Mouse (Mus musculus) midbrain, embryonic 16.5 days (tissue): ENCODE data around the gene Smc1a. TPM values are rescaled to one million over a fixed set of nuclear protein-coding genes. Genes with fewer than 3 reads are reported as not detected.
A peak's percentile ranks its signal among the peaks of the same experiment; 100 is the strongest.

ENCODE experiments used
- ATAC-seq: fragments of 200-750 bp; cut with Nextera tagmentation; 2 replicates; pipeline ENCODE4 v1.8.0; 2017; ENCODE audit warnings: moderate TSS enrichment
- H3K27ac ChIP-seq: fragments of 300-500 bp; sonication (generic); 2 replicates; pipeline ENCODE4 v1.5.1; 2014; ENCODE audit warnings: mild to moderate bottlenecking, low read length, mixed read lengths
- H3K27me3 ChIP-seq: fragments of 300-500 bp; sonication (generic); 2 replicates; pipeline ENCODE4 v1.6.1; 2014; ENCODE audit warnings: low read depth, low read length, mixed read lengths; ENCODE audit not compliant: control insufficient read depth, insufficient read depth
- H3K36me3 ChIP-seq: fragments of 300-500 bp; sonication (generic); 2 replicates; pipeline ENCODE4 v1.6.1; 2014; ENCODE audit warnings: mild to moderate bottlenecking, low read length, moderate library complexity, mixed read lengths; ENCODE audit not compliant: control insufficient read depth, insufficient read depth
- H3K4me1 ChIP-seq: fragments of 300-500 bp; sonication (generic); 2 replicates; pipeline ENCODE4 v1.6.1; 2014; ENCODE audit warnings: mild to moderate bottlenecking, low read length, mixed read lengths; ENCODE audit not compliant: control insufficient read depth, insufficient read depth
- H3K4me2 ChIP-seq: fragments of 300-500 bp; sonication (generic); 2 replicates; pipeline ENCODE4 v1.6.1; 2014; ENCODE audit warnings: mild to moderate bottlenecking, low read length, mixed read lengths
- H3K4me3 ChIP-seq: fragments of 300-500 bp; sonication (generic); 2 replicates; pipeline ENCODE4 v1.5.1; 2014; ENCODE audit warnings: low read depth, mild to moderate bottlenecking, low read length, moderate library complexity, mixed read lengths
- H3K9ac ChIP-seq: fragments of 300-500 bp; sonication (generic); 2 replicates; pipeline ENCODE4 v1.6.1; 2014; ENCODE audit warnings: low read depth, low read length, mixed read lengths
- H3K9me3 ChIP-seq: fragments of 300-500 bp; sonication (generic); replicated peaks from 2 replicates; pipeline ENCODE4 v1.6.1; 2014; ENCODE audit warnings: mild to moderate bottlenecking, low read length, mixed read lengths; ENCODE audit not compliant: control insufficient read depth, poor library complexity, severe bottlenecking
- WGBS: fragments of 180-500 bp; shearing (Covaris S2); extraction: QIAGEN DNeasy Blood & Tissue Kit; methylation state at CpG from one replicate; pipeline ENCODE4 v1.1.7; 2014; 5-methylcytosine and 5-hydroxymethylcytosine counted together
- polyA plus RNA-seq: library from polyadenylated mRNA; unstranded; fragments of >200 nt; fragmentation: Nextera tagmentation; extraction: Ambion mirVana; gene quantifications from 2 replicates; pipeline ENCODE4 v1.2.1, GENCODE M21; 2015

The Smc1a gene
- polyA plus RNA-seq, result 72.9 and 84.0 TPM in 2 replicates

GRCm38 (mm10) chrX:152016151-152017145, at the start of gene Smc1a, which contains the start of gene Ribc1:
Smc1a (plus strand) TSS chrX:152016428.
Ribc1 (minus strand) TSS chrX:152016295.
- no peaks in the 10 kb centered on the region for H3K36me3 ChIP-seq
- 21% methylated on average over 61 of the region's 64 CpGs for WGBS
- ATAC-seq, result peak; percentile 99

GRCm38 (mm10) chrX:151999006-151999710, 17.1 kb upstream of the Smc1a start:
- peaks cover 23% of the 10 kb centered on the region for H3K27me3 ChIP-seq
- no peak for ATAC-seq
- H3K27ac ChIP-seq, result no peak overlapping the region
- H3K4me2 ChIP-seq, result no peak overlapping the region
- no peak overlapping the region for H3K4me3 ChIP-seq
- peaks cover 2% of the 10 kb centered on the region; the same call in 1 of the 2 replicates for H3K4me1 ChIP-seq
- H3K9me3 ChIP-seq, result no peaks in the 10 kb centered on the region
- 64% methylated on average over 4 of the region's 4 CpGs for WGBS
- no peaks in the 10 kb centered on the region for H3K36me3 ChIP-seq
- H3K9ac ChIP-seq, result no peak overlapping the region

More at GRCm38 (mm10) chrX:152016151-152017145, at the start of gene Smc1a, which contains the start of gene Ribc1:
- peak within 1 kb of the TSS; percentile 57 for H3K4me2 ChIP-seq
- H3K9ac ChIP-seq, result peak within 1 kb of the TSS; percentile 59
- H3K4me3 ChIP-seq, result peak within 1 kb of the TSS; percentile 54
- H3K4me1 ChIP-seq, result peaks cover 9% of the 10 kb centered on the region; the same call in 1 of the 2 replicates
- peaks cover 7% of the 10 kb centered on the region for H3K27me3 ChIP-seq
- H3K27ac ChIP-seq, result peak within 1 kb of the TSS; percentile 82
- no peaks in the 10 kb centered on the region for H3K9me3 ChIP-seq

GRCm38 (mm10) chrX:152001182-152001684, 15.0 kb upstream of the Smc1a start:
- Histone ChIP-seq H3K36me3 (no peaks in the 10 kb centered on the region), H3K4me3 (peak overlapping the region; percentile 47), H3K4me2 (peak overlapping the region; percentile 68), H3K27ac (no peak overlapping the region), H3K4me1 (peaks cover 2% of the 10 kb centered on the region; the same call in 1 of the 2 replicates), H3K9ac (peak overlapping the region; percentile 44; the same call in 1 of the 2 replicates), H3K9me3 (no peaks in the 10 kb centered on the region), H3K27me3 (peaks cover 27% of the 10 kb centered on the region)
- no peak for ATAC-seq
- WGBS, result 37% methylated on average over 9 of the region's 9 CpGs

- 15% methylated on average over 38 of the region's 41 CpGs for WGBS
- H3K4me1 ChIP-seq, result peaks cover 2% of the 10 kb centered on the region; the same call in 1 of the 2 replicates
These were observed 14.2 kb upstream of the Smc1a start, which contains the start of gene Hsd17b10 for GRCm38 (mm10) chrX:152001737-152002710. Hsd17b10 (plus strand) TSS chrX:152001845.

GRCm38 (mm10) chrX:152002865-152003264, 13.4 kb upstream of the Smc1a start:
- 84% methylated on average over 2 of the region's 2 CpGs for WGBS
- H3K4me2 ChIP-seq, result peak overlapping the region; percentile 68; the same call in 1 of the 2 replicates
- no peaks in the 10 kb centered on the region for H3K36me3 ChIP-seq
- H3K4me3 ChIP-seq, result peak overlapping the region; percentile 47
- peaks cover 27% of the 10 kb centered on the region for H3K27me3 ChIP-seq
- H3K9ac ChIP-seq, result no peak overlapping the region
- no peak overlapping the region for H3K27ac ChIP-seq
- no peaks in the 10 kb centered on the region for H3K9me3 ChIP-seq
- no peak for ATAC-seq
- peaks cover 2% of the 10 kb centered on the region; the same call in 1 of the 2 replicates for H3K4me1 ChIP-seq

More at GRCm38 (mm10) chrX:152001737-152002710, 14.2 kb upstream of the Smc1a start, which contains the start of gene Hsd17b10:
- peak within 1 kb of the TSS; percentile 68 for H3K4me2 ChIP-seq
- peak; percentile 98 for ATAC-seq
- no peaks in the 10 kb centered on the region for H3K36me3 ChIP-seq
- peak within 1 kb of the TSS; percentile 47 for H3K4me3 ChIP-seq
- H3K27me3 ChIP-seq, result peaks cover 25% of the 10 kb centered on the region
- H3K9ac ChIP-seq, result peak within 1 kb of the TSS; percentile 55
- H3K9me3 ChIP-seq, result no peaks in the 10 kb centered on the region
- peak within 1 kb of the TSS; percentile 58 for H3K27ac ChIP-seq

GRCm38 (mm10) chrX:152007863-152008262, 8.4 kb upstream of the Smc1a start:
- H3K4me2 ChIP-seq, result no peak overlapping the region
- H3K36me3 ChIP-seq, result no peaks in the 10 kb centered on the region
- H3K9me3 ChIP-seq, result no peaks in the 10 kb centered on the region
- H3K27me3 ChIP-seq, result peaks cover 14% of the 10 kb centered on the region
- no peak overlapping the region for H3K4me3 ChIP-seq
- no peak for ATAC-seq
- H3K27ac ChIP-seq, result no peak overlapping the region
- WGBS, result 89% methylated on average over 1 of the region's 1 CpGs
- H3K4me1 ChIP-seq, result no peaks in the 10 kb centered on the region; the same call in 1 of the 2 replicates
- no peak overlapping the region for H3K9ac ChIP-seq

GRCm38 (mm10) chrX:152015752-152016150, 477 bp upstream of the Smc1a start:
- H3K9ac ChIP-seq, result peak overlapping the region; percentile 59
- peaks cover 7% of the 10 kb centered on the region for H3K27me3 ChIP-seq
- 24% methylated on average over 11 of the region's 11 CpGs for WGBS

More at GRCm38 (mm10) chrX:152015752-152016150, 477 bp upstream of the Smc1a start:
- Histone ChIP-seq H3K4me2 (peak overlapping the region; percentile 43), H3K4me1 (peaks cover 9% of the 10 kb centered on the region; the same call in 1 of the 2 replicates), H3K4me3 (peak overlapping the region; percentile 54), H3K9me3 (no peaks in the 10 kb centered on the region), H3K27ac (peak overlapping the region; percentile 82), H3K36me3 (no peaks in the 10 kb centered on the region)
- ATAC-seq, result no peak; the same call in 1 of the 2 replicates
